Mouse (Mus musculus): ENCODE measurements around the gene Tppp3. TPM values are rescaled to one million over a fixed set of nuclear protein-coding genes. Genes with fewer than 3 reads are reported as not detected.

Gene Tppp3
- polyA plus RNA-seq, 1 experiment from 2014 or later: 22.2 TPM

GRCm38 (mm10) chr8:105455218-105455617 is 16.1 kb downstream of the Tppp3 start:
- peaks cover 5% of the 10 kb centered on the region; the same call in 1 of the 2 replicates for H3K4me1 ChIP-seq (ENCODE audit: insufficient read depth, low read length)
- no peaks in the 10 kb centered on the region; the same call in 1 of the 2 replicates for H3K27me3 ChIP-seq (ENCODE audit: insufficient read depth, low read length)
- H3K9ac ChIP-seq (replicated peaks; ENCODE audit: low read length): no peak overlapping the region
- 59% methylated on average over 10 of the region's 10 CpGs for WGBS
- H3K4me2 ChIP-seq (replicated peaks; ENCODE audit: low read depth, low read length): no peak overlapping the region
- H3K27ac ChIP-seq (ENCODE audit: low read length): no peak overlapping the region
- H3K36me3 ChIP-seq (ENCODE audit: insufficient read depth, low read length): no peaks in the 10 kb centered on the region
- no peak for ATAC-seq (ENCODE audit: low FRiP score, low TSS enrichment)
- no peaks in the 10 kb centered on the region for H3K9me3 ChIP-seq (ENCODE audit: low read length)
- no peak overlapping the region for H3K4me3 ChIP-seq (ENCODE audit: low read length)

- H3K27ac ChIP-seq (ENCODE audit: low read length): no peak overlapping the region
- WGBS: 56% methylated on average over 5 of the region's 5 CpGs
- H3K4me2 ChIP-seq (replicated peaks; ENCODE audit: low read depth, low read length): no peak overlapping the region
- no peaks in the 10 kb centered on the region for H3K9me3 ChIP-seq (ENCODE audit: low read length)
- ATAC-seq (ENCODE audit: low FRiP score, low TSS enrichment): no peak
- H3K4me1 ChIP-seq (ENCODE audit: insufficient read depth, low read length): peaks cover 5% of the 10 kb centered on the region; the same call in 1 of the 2 replicates
- no peaks in the 10 kb centered on the region for H3K36me3 ChIP-seq (ENCODE audit: insufficient read depth, low read length)
- no peak overlapping the region for H3K4me3 ChIP-seq (ENCODE audit: low read length)
- H3K9ac ChIP-seq (replicated peaks; ENCODE audit: low read length): no peak overlapping the region
- no peaks in the 10 kb centered on the region; the same call in 1 of the 2 replicates for H3K27me3 ChIP-seq (ENCODE audit: insufficient read depth, low read length)
These were observed 17.2 kb downstream of the Tppp3 start for GRCm38 (mm10) chr8:105454088-105454487.

GRCm38 (mm10) chr8:105453296-105453695 is 18.0 kb downstream of the Tppp3 start:
- no peak overlapping the region for H3K4me2 ChIP-seq (replicated peaks; ENCODE audit: low read depth, low read length)
- ATAC-seq (ENCODE audit: low FRiP score, low TSS enrichment): no peak
- no peak overlapping the region for H3K4me3 ChIP-seq (ENCODE audit: low read length)
- H3K27ac ChIP-seq (ENCODE audit: low read length): no peak overlapping the region
- 60% methylated on average over 5 of the region's 5 CpGs for WGBS
- peaks cover 5% of the 10 kb centered on the region; the same call in 1 of the 2 replicates for H3K4me1 ChIP-seq (ENCODE audit: insufficient read depth, low read length)
- H3K27me3 ChIP-seq (ENCODE audit: insufficient read depth, low read length): no peaks in the 10 kb centered on the region; the same call in 1 of the 2 replicates
- no peaks in the 10 kb centered on the region for H3K9me3 ChIP-seq (ENCODE audit: low read length)
- no peak overlapping the region for H3K9ac ChIP-seq (replicated peaks; ENCODE audit: low read length)
- no peaks in the 10 kb centered on the region for H3K36me3 ChIP-seq (ENCODE audit: insufficient read depth, low read length)

GRCm38 (mm10) chr8:105451903-105452603 is 19.3 kb downstream of the Tppp3 start:
- H3K4me3 ChIP-seq (ENCODE audit: low read length): no peak overlapping the region
- no peak for ATAC-seq (ENCODE audit: low FRiP score, low TSS enrichment)
- H3K9me3 ChIP-seq (ENCODE audit: low read length): no peaks in the 10 kb centered on the region
- H3K27ac ChIP-seq (ENCODE audit: low read length): no peak overlapping the region
- WGBS: 66% methylated on average over 15 of the region's 15 CpGs
- H3K27me3 ChIP-seq (ENCODE audit: insufficient read depth, low read length): no peaks in the 10 kb centered on the region; the same call in 1 of the 2 replicates
- H3K4me2 ChIP-seq (replicated peaks; ENCODE audit: low read depth, low read length): no peak overlapping the region
- H3K4me1 ChIP-seq (ENCODE audit: insufficient read depth, low read length): 0 out of 2 replicates have a peak, but pooled peaks cover 5% of the 10 kb centered on the region
- no peaks in the 10 kb centered on the region for H3K36me3 ChIP-seq (ENCODE audit: insufficient read depth, low read length)
- no peak overlapping the region for H3K9ac ChIP-seq (replicated peaks; ENCODE audit: low read length)

- Histone ChIP-seq H3K4me3 (ENCODE audit: low read length) (no peak overlapping the region), H3K4me1 (ENCODE audit: insufficient read depth, low read length) (0 out of 2 replicates have a peak, but pooled peaks cover 7% of the 10 kb centered on the region), H3K4me2 (replicated peaks; ENCODE audit: low read depth, low read length) (no peak overlapping the region), H3K9me3 (ENCODE audit: low read length) (no peaks in the 10 kb centered on the region), H3K27ac (ENCODE audit: low read length) (no peak overlapping the region), H3K9ac (replicated peaks; ENCODE audit: low read length) (no peak overlapping the region), H3K36me3 (ENCODE audit: insufficient read depth, low read length) (no peaks in the 10 kb centered on the region), H3K27me3 (ENCODE audit: insufficient read depth, low read length) (no peaks in the 10 kb centered on the region; the same call in 1 of the 2 replicates)
- ATAC-seq (ENCODE audit: low FRiP score, low TSS enrichment): no peak
- 86% methylated on average over 1 of the region's 1 CpGs for WGBS
These were observed 20.3 kb downstream of the Tppp3 start for GRCm38 (mm10) chr8:105450977-105451376.

GRCm38 (mm10) chr8:105448596-105448995 is 22.7 kb downstream of the Tppp3 start:
- Histone ChIP-seq H3K9me3 (ENCODE audit: low read length) (no peaks in the 10 kb centered on the region), H3K9ac (replicated peaks; ENCODE audit: low read length) (no peak overlapping the region), H3K4me2 (replicated peaks; ENCODE audit: low read depth, low read length) (no peak overlapping the region), H3K4me1 (ENCODE audit: insufficient read depth, low read length) (0 out of 2 replicates have a peak, but pooled peaks cover 12% of the 10 kb centered on the region), H3K27ac (ENCODE audit: low read length) (no peak overlapping the region), H3K27me3 (ENCODE audit: insufficient read depth, low read length) (no peaks in the 10 kb centered on the region; the same call in 1 of the 2 replicates), H3K4me3 (ENCODE audit: low read length) (no peak overlapping the region), H3K36me3 (ENCODE audit: insufficient read depth, low read length) (no peaks in the 10 kb centered on the region)
- ATAC-seq (ENCODE audit: low FRiP score, low TSS enrichment): no peak
- WGBS: 89% methylated on average over 5 of the region's 5 CpGs

- Histone ChIP-seq H3K27me3 (ENCODE audit: insufficient read depth, low read length) (no peaks in the 10 kb centered on the region; the same call in 1 of the 2 replicates), H3K4me3 (ENCODE audit: low read length) (no peak overlapping the region), H3K36me3 (ENCODE audit: insufficient read depth, low read length) (no peaks in the 10 kb centered on the region), H3K9ac (replicated peaks; ENCODE audit: low read length) (no peak overlapping the region), H3K4me1 (ENCODE audit: insufficient read depth, low read length) (0 out of 2 replicates have a peak, but pooled peaks cover 11% of the 10 kb centered on the region), H3K4me2 (replicated peaks; ENCODE audit: low read depth, low read length) (no peak overlapping the region), H3K27ac (ENCODE audit: low read length) (no peak overlapping the region), H3K9me3 (ENCODE audit: low read length) (no peaks in the 10 kb centered on the region)
- ATAC-seq (ENCODE audit: low FRiP score, low TSS enrichment): no peak
- WGBS: 90% methylated on average over 3 of the region's 3 CpGs
These were observed 23.1 kb downstream of the Tppp3 start for GRCm38 (mm10) chr8:105448188-105448587.

GRCm38 (mm10) chr8:105446127-105446552 is 25.2 kb downstream of the Tppp3 start:
- Histone ChIP-seq H3K4me2 (replicated peaks; ENCODE audit: low read depth, low read length) (no peak overlapping the region), H3K27me3 (ENCODE audit: insufficient read depth, low read length) (no peaks in the 10 kb centered on the region), H3K9ac (replicated peaks; ENCODE audit: low read length) (no peak overlapping the region), H3K36me3 (ENCODE audit: insufficient read depth, low read length) (no peaks in the 10 kb centered on the region), H3K27ac (ENCODE audit: low read length) (0 out of 2 replicates have a peak overlapping the region, but pooled peaks have one; percentile 18), H3K9me3 (ENCODE audit: low read length) (no peaks in the 10 kb centered on the region), H3K4me1 (ENCODE audit: insufficient read depth, low read length) (0 out of 2 replicates have a peak, but pooled peaks cover 7% of the 10 kb centered on the region), H3K4me3 (ENCODE audit: low read length) (no peak overlapping the region)
- ATAC-seq (ENCODE audit: low FRiP score, low TSS enrichment): no peak
- WGBS: 29% methylated on average over 4 of the region's 4 CpGs

GRCm38 (mm10) chr8:105445296-105446126 is 25.8 kb downstream of the Tppp3 start:
- Histone ChIP-seq H3K27ac (ENCODE audit: low read length) (no peak overlapping the region), H3K36me3 (ENCODE audit: insufficient read depth, low read length) (no peaks in the 10 kb centered on the region), H3K9ac (replicated peaks; ENCODE audit: low read length) (no peak overlapping the region), H3K4me2 (replicated peaks; ENCODE audit: low read depth, low read length) (no peak overlapping the region), H3K27me3 (ENCODE audit: insufficient read depth, low read length) (no peaks in the 10 kb centered on the region), H3K9me3 (ENCODE audit: low read length) (no peaks in the 10 kb centered on the region), H3K4me1 (ENCODE audit: insufficient read depth, low read length) (0 out of 2 replicates have a peak, but pooled peaks cover 7% of the 10 kb centered on the region), H3K4me3 (ENCODE audit: low read length) (no peak overlapping the region)
- ATAC-seq (ENCODE audit: low FRiP score, low TSS enrichment): 0 out of 2 replicates have a peak, but pooled peaks have one; percentile 54
- WGBS: 38% methylated on average over 11 of the region's 11 CpGs

All from kidney, embryonic 16.5 days (tissue).